Mouse (Mus musculus): Measurements from ENCODE around the gene Gm17482.

The Gm17482 gene

GRCm38 (mm10) chr6:115291823-115292222 is 64.7 kb downstream of the Gm17482 start:
- CTCF ChIA-PET = no interaction called here

- CTCF ChIA-PET = no interaction called here
These were observed 65.5 kb downstream of the Gm17482 start for GRCm38 (mm10) chr6:115292621-115293020.

- CTCF ChIA-PET = no interaction called here
These were observed 66.7 kb downstream of the Gm17482 start for GRCm38 (mm10) chr6:115293877-115294276.

GRCm38 (mm10) chr6:115307134-115307533 is 80.0 kb downstream of the Gm17482 start:
- CTCF ChIA-PET = no interaction called here
